Comparison of ENCODE assay signal across 8 mouse cellular contexts in genomic region chr8:111539422-111540076, GRCm38 (mm10). TPM values are rescaled to one million over a fixed set of nuclear protein-coding genes. Genes with fewer than 3 reads are reported as not detected.
DNase-seq lines count a peak whose midpoint lies in the region; ATAC-seq lines count a peak whose summit lies in the region.

No protein-coding gene starts in this region.

- H3K36me3 ChIP-seq in lung, embryonic 16.5 days (ENCODE audit: control insufficient read depth, insufficient read depth, low read length) = peaks cover 4% of the 10 kb centered on the region; the same call in 1 of the 2 replicates
- no peaks in the 10 kb centered on the region for H3K36me3 ChIP-seq in embryonic facial prominence, embryonic 15.5 days
- peaks cover 4% of the 10 kb centered on the region; the same call in 1 of the 2 replicates for H3K36me3 ChIP-seq in hindbrain, embryonic 14.5 days (replicated peaks; ENCODE audit: control insufficient read depth, insufficient read depth)
- H3K36me3 ChIP-seq in midbrain, embryonic 13.5 days = no peaks in the 10 kb centered on the region

- H3K4me2 ChIP-seq in lung, embryonic 16.5 days (ENCODE audit: low read depth, low read length) = peak overlapping the region; percentile 13
- H3K4me2 ChIP-seq in embryonic facial prominence, embryonic 15.5 days (replicated peaks) = peak overlapping the region; percentile 77
- peak overlapping the region; percentile 77 for H3K4me2 ChIP-seq in hindbrain, embryonic 14.5 days (replicated peaks)
- peak overlapping the region; percentile 99 for H3K4me2 ChIP-seq in midbrain, embryonic 13.5 days (replicated peaks)

- WGBS in lung, embryonic 16.5 days = 52% methylated on average over 10 of the region's 10 CpGs
- WGBS in embryonic facial prominence, embryonic 15.5 days = 34% methylated on average over 10 of the region's 10 CpGs
- WGBS in hindbrain, embryonic 14.5 days = 40% methylated on average over 10 of the region's 10 CpGs
- WGBS in midbrain, embryonic 13.5 days = 44% methylated on average over 10 of the region's 10 CpGs

- ATAC-seq in lung, embryonic 16.5 days (ENCODE audit: low read depth) = no peak
- ATAC-seq in embryonic facial prominence, embryonic 15.5 days (ENCODE audit: insufficient number of reproducible peaks, low FRiP score, low TSS enrichment, low read depth) = no peak
- ATAC-seq in hindbrain, embryonic 14.5 days (ENCODE audit: low FRiP score) = no peak
- no peak for ATAC-seq in midbrain, embryonic 13.5 days

- peaks cover 34% of the 10 kb centered on the region for H3K4me1 ChIP-seq in lung, embryonic 16.5 days (replicated peaks; ENCODE audit: control insufficient read depth, insufficient read depth, low read length)
- H3K4me1 ChIP-seq in embryonic facial prominence, embryonic 15.5 days = peaks cover 38% of the 10 kb centered on the region
- H3K4me1 ChIP-seq in hindbrain, embryonic 14.5 days (replicated peaks; ENCODE audit: control insufficient read depth, insufficient read depth, low read length) = peaks cover 38% of the 10 kb centered on the region
- H3K4me1 ChIP-seq in midbrain, embryonic 13.5 days (replicated peaks) = peaks cover 59% of the 10 kb centered on the region

- H3K4me3 ChIP-seq in lung, embryonic 16.5 days (ENCODE audit: low read length) = peak overlapping the region; percentile 17; the same call in 1 of the 2 replicates
- H3K4me3 ChIP-seq in embryonic facial prominence, embryonic 15.5 days (replicated peaks) = peak overlapping the region; percentile 72
- H3K4me3 ChIP-seq in hindbrain, embryonic 14.5 days (replicated peaks; ENCODE audit: low read length) = peak overlapping the region; percentile 99
- peak overlapping the region; percentile 99 for H3K4me3 ChIP-seq in midbrain, embryonic 13.5 days (replicated peaks)

- peak overlapping the region; percentile 38 for H3K27ac ChIP-seq in lung, embryonic 16.5 days (ENCODE audit: low read length)
- 0 out of 2 replicates have a peak overlapping the region, but pooled peaks have one; percentile 44 for H3K27ac ChIP-seq in embryonic facial prominence, embryonic 15.5 days (replicated peaks)
- no peak overlapping the region for H3K27ac ChIP-seq in hindbrain, embryonic 14.5 days
- H3K27ac ChIP-seq in midbrain, embryonic 13.5 days = 0 out of 2 replicates have a peak overlapping the region, but pooled peaks have one; percentile 9

- DNase-seq in lung, postnatal 25 days (ENCODE audit: low spot score) = no peak
- no peak for DNase-seq in hindbrain, embryonic 14.5 days (ENCODE audit: low spot score)
- no peak for DNase-seq in ovary, postnatal 10 days (ENCODE audit: low spot score)
- no peak for DNase-seq in layer of hippocampus, adult 8-10 months (ENCODE audit: low spot score in 2 of 2)
- DNase-seq in frontal cortex, postnatal 36 days (ENCODE audit: low spot score in 2 of 2) = no peak

- no peaks in the 10 kb centered on the region for H3K9me3 ChIP-seq in lung, embryonic 16.5 days (ENCODE audit: control insufficient read depth, low read length)
- H3K9me3 ChIP-seq in embryonic facial prominence, embryonic 15.5 days (replicated peaks) = no peaks in the 10 kb centered on the region
- H3K9me3 ChIP-seq in hindbrain, embryonic 14.5 days (ENCODE audit: control insufficient read depth, low read length) = no peaks in the 10 kb centered on the region
- no peaks in the 10 kb centered on the region for H3K9me3 ChIP-seq in midbrain, embryonic 13.5 days

- no peaks in the 10 kb centered on the region for H3K27me3 ChIP-seq in lung, embryonic 16.5 days (ENCODE audit: control insufficient read depth, insufficient read depth, low read depth, low read length)
- H3K27me3 ChIP-seq in embryonic facial prominence, embryonic 15.5 days = no peaks in the 10 kb centered on the region
- H3K27me3 ChIP-seq in hindbrain, embryonic 14.5 days (ENCODE audit: control insufficient read depth, insufficient read depth, low read length) = no peaks in the 10 kb centered on the region
- H3K27me3 ChIP-seq in midbrain, embryonic 13.5 days = no peaks in the 10 kb centered on the region

- peak overlapping the region; percentile 31; the same call in 1 of the 2 replicates for H3K9ac ChIP-seq in lung, embryonic 16.5 days (ENCODE audit: low read length)
- H3K9ac ChIP-seq in embryonic facial prominence, embryonic 15.5 days = no peak overlapping the region
- peak overlapping the region; percentile 100 for H3K9ac ChIP-seq in hindbrain, embryonic 14.5 days
- peak overlapping the region; percentile 58 for H3K9ac ChIP-seq in midbrain, embryonic 13.5 days (replicated peaks)

RNA-seq across cellular contexts. Expression of gene Znrf1, which starts 3.7 kb away (rescaled TPM):
- 18.3 and 19.0 TPM in 2 replicates for polyA plus RNA-seq in lung, embryonic 16.5 days (2015; fragmentation: Nextera tagmentation; extraction: Ambion mirVana)
- polyA plus RNA-seq in embryonic facial prominence, embryonic 15.5 days (2015; fragmentation: Nextera tagmentation; extraction: Ambion mirVana) = 41.1 and 42.7 TPM in 2 replicates
- 108 and 116 TPM in 2 replicates for polyA plus RNA-seq in hindbrain, embryonic 14.5 days (2014; fragmentation: Nextera tagmentation; extraction: Ambion mirVana)
- polyA plus RNA-seq in midbrain, embryonic 13.5 days (2015; fragmentation: Nextera tagmentation; extraction: Ambion mirVana) = 62.4 and 80.7 TPM in 2 replicates
- total RNA-seq in layer of hippocampus, adult 8-10 months (2022) = 100 to 1,000 TPM in 1 of 4 experiments, 10 to 100 TPM in 3; 89.8 to 117 (median 93.0) TPM

RNA-seq across cellular contexts. Expression of gene Wdr59, which starts 17.7 kb away (rescaled TPM):
- polyA plus RNA-seq in lung, embryonic 16.5 days (2015; fragmentation: Nextera tagmentation; extraction: Ambion mirVana) = 6.1 and 6.8 TPM in 2 replicates
- polyA plus RNA-seq in embryonic facial prominence, embryonic 15.5 days (2015; fragmentation: Nextera tagmentation; extraction: Ambion mirVana) = 6.8 and 7.0 TPM in 2 replicates
- 6.5 and 6.6 TPM in 2 replicates for polyA plus RNA-seq in hindbrain, embryonic 14.5 days (2014; fragmentation: Nextera tagmentation; extraction: Ambion mirVana)
- 6.7 TPM in 2 replicates for polyA plus RNA-seq in midbrain, embryonic 13.5 days (2015; fragmentation: Nextera tagmentation; extraction: Ambion mirVana)
- 10 to 100 TPM; 22.7 to 24.5 (median 23.7) TPM for total RNA-seq in layer of hippocampus, adult 8-10 months (2022)

Comparison
In these comparisons a context has a peak if more than half of its experiments do, and no peak if none do; other contexts are left out.
1. H3K4me2 ChIP-seq: peak in every context shown above with its lines; median percentile 99 in midbrain, embryonic 13.5 days; 77 in embryonic facial prominence, embryonic 15.5 days; 77 in hindbrain, embryonic 14.5 days; 13 in lung, embryonic 16.5 days.
2. H3K4me3 ChIP-seq: peak in every context shown above with its lines; median percentile 99 in hindbrain, embryonic 14.5 days; 99 in midbrain, embryonic 13.5 days; 72 in embryonic facial prominence, embryonic 15.5 days; 17 in lung, embryonic 16.5 days.